Mouse (Mus musculus) adrenal gland, adult 18-20 months (tissue): ENCODE data around the gene Nrxn2. TPM values are rescaled to one million over a fixed set of nuclear protein-coding genes. Genes with fewer than 3 reads are reported as not detected.

Source experiments
- DNase-seq, 2 experiments: peaks; one replicate each; pipeline ENCODE4 v3.0.0; 2021 to 2022; ENCODE audit warnings: low spot score in 2 of 2
- total RNA-seq, 2 experiments: library from RNA; stranded (reverse); gene quantifications; 1 replicate in 1 of 2; 2 replicates in 1 of 2; pipeline ENCODE4 v1.2.3; 2021

Nrxn2 gene
- total RNA-seq, 2 experiments from 2014 or later, result 6.8 to 7.4 TPM

- DNase-seq, result no peak
Measured at GRCm38 (mm10) chr19:6513389-6514139, 95.0 kb downstream of the Nrxn2 start.

GRCm38 (mm10) chr19:6514940-6515339, 96.4 kb downstream of the Nrxn2 start:
- DNase-seq, result no peak

- DNase-seq, result no peak
Measured at GRCm38 (mm10) chr19:6515448-6515847, 96.9 kb downstream of the Nrxn2 start.

GRCm38 (mm10) chr19:6516153-6516552, 97.6 kb downstream of the Nrxn2 start:
- DNase-seq, result no peak

GRCm38 (mm10) chr19:6518601-6519000, 100.1 kb downstream of the Nrxn2 start:
- no peak for DNase-seq

- DNase-seq, result no peak
Measured at GRCm38 (mm10) chr19:6519483-6519882, 101.0 kb downstream of the Nrxn2 start.

GRCm38 (mm10) chr19:6521630-6522029, 103.1 kb downstream of the Nrxn2 start:
- DNase-seq, result no peak

GRCm38 (mm10) chr19:6522289-6522688, 103.8 kb downstream of the Nrxn2 start:
- no peak for DNase-seq

- no peak for DNase-seq
Measured at GRCm38 (mm10) chr19:6525023-6525422, 106.5 kb downstream of the Nrxn2 start.

- DNase-seq, result no peak
Measured at GRCm38 (mm10) chr19:6526010-6526409, 107.5 kb downstream of the Nrxn2 start.

- DNase-seq, result no peak
Measured at GRCm38 (mm10) chr19:6527439-6527838, 108.9 kb downstream of the Nrxn2 start.

- DNase-seq, result no peak
Measured at GRCm38 (mm10) chr19:6527839-6528531, 109.5 kb downstream of the Nrxn2 start.

- DNase-seq, result no peak
Measured at GRCm38 (mm10) chr19:6529265-6529985, 110.9 kb downstream of the Nrxn2 start.

GRCm38 (mm10) chr19:6530359-6530758, 111.8 kb downstream of the Nrxn2 start:
- DNase-seq, result no peak

GRCm38 (mm10) chr19:6531011-6531631, 112.6 kb downstream of the Nrxn2 start:
- peak; percentile 31 to 50 for DNase-seq

GRCm38 (mm10) chr19:6531832-6532471, 113.4 kb downstream of the Nrxn2 start:
- DNase-seq, result peak; percentile 44

- DNase-seq, result no peak
Measured at GRCm38 (mm10) chr19:6532656-6533055, 114.1 kb downstream of the Nrxn2 start.

GRCm38 (mm10) chr19:6533290-6534117, 115.0 kb downstream of the Nrxn2 start:
- no peak for DNase-seq

GRCm38 (mm10) chr19:6534118-6534415, 115.5 kb downstream of the Nrxn2 start:
- no peak for DNase-seq

- DNase-seq, result no peak
Measured at GRCm38 (mm10) chr19:6536201-6536600, 117.7 kb downstream of the Nrxn2 start.
